Mouse (Mus musculus) urinary bladder, postnatal 4 days (tissue): Measurements from ENCODE around the gene Olfr1360.
"Not testable (repeated sequence)": the region's sequence is repeated elsewhere in the genome, so short reads cannot be mapped to it uniquely, and the experiment has no call there.

Experiments used
- DNase-seq, 2 experiments: peaks; one replicate each; pipeline ENCODE4 v3.0.0; 2021 to 2022; ENCODE audit warnings: low spot score in 2 of 2

Gene Olfr1360

DNA sequence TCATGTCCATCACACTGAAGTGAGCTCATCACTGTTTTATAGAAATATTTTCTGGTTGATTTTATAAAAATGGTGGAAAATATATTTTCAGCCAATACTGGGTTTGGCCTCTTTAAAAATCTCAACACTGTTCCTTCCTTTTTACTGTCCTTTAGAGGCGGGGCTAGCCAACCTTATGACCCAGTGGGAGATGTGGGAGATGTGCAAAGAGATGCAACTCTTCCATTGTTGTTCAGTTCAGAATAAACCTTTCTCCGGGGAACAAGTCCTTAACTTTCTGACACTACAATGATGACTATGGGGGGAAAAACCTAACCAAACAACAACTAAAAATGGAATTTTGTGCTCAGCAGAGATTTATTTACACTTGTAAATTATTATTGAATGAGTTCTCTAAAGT, at the start of gene Olfr1360:
Gene Olfr1360 (minus strand): TSS at position 101 of the 400 bp plus-strand sequence.
- DNase-seq: no peak

DNA sequence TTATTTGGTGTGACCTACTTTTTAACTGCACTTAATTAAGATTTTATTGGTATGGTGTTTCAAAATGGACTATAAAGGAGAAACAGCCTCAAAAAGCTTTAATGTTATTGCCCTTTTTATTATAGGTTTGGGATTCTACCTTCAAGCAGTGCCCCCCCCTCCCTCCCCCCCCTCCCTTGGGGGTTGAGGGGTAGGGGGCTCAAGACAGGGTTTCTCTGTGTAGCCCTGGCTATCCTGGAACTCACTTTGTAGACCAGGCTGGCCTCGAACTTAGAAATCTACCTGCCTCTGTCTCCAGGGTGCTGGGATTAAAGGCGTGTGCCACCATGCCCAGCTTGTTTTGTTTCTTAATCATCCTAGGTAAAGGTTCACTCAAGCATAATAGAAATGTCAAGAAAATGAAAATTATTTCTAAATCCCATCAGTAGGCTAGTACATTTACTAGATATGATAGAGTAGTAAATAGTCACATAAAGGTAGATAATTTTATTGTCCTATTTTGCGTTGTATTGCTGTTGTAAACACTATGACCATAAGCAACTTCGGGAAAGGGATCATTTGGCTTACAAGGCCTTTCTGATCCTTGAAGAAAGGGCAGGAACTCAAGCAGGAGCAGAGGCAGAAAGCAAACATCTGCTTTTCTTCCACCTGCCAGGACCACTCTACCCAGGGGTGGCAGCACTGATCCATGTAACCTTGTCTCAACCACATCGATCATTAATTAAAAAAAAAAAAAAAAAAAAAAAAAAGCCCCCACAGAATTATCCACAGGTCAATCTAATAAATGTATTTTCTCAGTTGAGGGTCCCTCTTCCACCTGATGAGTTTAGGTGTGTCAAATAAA, 46.0 kb upstream of the Olfr1360 start:
- no peak for DNase-seq

DNA sequence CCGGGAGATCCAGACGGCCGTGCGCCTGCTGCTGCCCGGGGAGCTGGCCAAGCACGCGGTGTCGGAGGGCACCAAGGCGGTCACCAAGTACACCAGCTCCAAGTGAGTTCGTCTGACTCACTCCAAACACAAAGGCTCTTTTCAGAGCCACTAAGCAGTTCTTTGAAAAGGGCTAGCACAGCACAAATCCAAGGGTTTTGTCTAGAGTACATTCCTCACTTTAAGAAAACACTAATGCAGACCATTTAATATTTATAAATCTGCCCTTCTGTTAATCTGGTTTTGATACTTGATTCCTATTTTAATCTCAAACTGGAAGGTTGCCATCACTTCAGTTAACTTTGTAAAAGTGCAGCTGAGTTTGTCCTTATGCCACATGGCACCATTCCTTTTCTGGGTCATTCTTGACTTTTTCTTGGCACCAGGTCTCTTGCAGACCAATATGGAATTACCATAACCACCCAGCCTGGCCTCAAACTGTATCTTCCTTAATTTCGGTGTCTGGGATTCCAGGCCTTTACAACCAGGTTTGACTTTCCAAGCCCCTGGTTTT, 45.2 kb upstream of the Olfr1360 start:
- DNase-seq: no peak

DNA sequence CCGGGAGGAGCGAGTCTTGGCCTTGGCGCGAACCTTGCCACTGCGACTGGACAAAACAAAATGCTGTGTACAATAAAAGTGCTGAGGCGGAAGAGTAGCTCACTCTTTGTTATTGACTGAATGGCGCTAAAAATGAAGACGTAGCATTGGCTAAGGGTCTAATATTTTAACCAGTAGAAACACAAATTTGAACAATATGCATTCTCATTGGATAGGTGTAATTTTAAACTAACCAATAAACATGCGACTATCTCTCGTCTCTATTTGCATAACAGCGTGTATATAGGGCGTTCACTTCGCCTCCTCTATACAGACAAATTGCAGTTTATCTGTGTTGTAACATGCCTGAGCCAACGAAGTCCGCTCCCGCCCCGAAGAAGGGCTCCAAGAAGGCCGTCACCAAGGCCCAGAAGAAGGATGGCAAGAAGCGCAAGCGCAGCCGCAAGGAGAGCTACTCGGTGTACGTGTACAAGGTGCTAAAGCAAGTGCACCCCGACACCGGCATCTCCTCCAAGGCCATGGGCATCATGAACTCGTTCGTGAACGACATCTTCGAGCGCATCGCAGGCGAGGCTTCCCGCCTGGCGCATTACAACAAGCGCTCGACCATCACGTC, 44.7 kb upstream of the Olfr1360 start, which contains the start of gene Hist1h2bm:
Gene Hist1h2bm (plus strand): TSS at position 288 of the 616 bp plus-strand sequence.
- peak in 1 of 2 experiments; percentile 54 for DNase-seq

DNA sequence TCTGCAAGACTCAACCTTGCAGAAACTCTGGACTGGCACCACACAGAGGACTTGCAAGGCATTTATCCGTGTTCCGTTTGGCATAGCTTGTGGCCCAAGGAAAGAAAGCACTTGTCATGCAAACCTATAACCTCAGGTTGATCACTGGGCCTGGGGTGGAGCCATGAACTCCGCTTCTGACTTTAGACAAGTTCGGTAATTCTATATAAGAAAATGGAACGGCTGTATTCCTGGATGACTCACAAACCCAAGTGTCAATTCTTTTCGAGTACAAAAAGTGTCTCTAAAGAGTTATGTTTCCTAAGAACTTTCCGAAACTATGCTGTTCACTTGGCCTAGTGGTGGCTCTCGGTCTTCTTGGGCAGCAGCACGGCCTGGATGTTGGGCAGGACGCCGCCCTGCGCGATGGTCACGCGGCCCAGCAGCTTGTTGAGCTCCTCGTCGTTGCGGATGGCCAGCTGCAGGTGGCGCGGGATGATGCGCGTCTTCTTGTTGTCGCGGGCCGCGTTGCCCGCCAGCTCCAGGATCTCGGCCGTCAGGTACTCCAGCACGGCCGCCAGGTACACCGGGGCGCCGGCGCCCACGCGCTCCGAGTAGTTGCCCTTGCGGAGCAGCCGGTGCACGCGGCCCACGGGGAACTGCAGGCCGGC, 44.0 kb upstream of the Olfr1360 start:
- not testable (repeated sequence) for DNase-seq

DNA sequence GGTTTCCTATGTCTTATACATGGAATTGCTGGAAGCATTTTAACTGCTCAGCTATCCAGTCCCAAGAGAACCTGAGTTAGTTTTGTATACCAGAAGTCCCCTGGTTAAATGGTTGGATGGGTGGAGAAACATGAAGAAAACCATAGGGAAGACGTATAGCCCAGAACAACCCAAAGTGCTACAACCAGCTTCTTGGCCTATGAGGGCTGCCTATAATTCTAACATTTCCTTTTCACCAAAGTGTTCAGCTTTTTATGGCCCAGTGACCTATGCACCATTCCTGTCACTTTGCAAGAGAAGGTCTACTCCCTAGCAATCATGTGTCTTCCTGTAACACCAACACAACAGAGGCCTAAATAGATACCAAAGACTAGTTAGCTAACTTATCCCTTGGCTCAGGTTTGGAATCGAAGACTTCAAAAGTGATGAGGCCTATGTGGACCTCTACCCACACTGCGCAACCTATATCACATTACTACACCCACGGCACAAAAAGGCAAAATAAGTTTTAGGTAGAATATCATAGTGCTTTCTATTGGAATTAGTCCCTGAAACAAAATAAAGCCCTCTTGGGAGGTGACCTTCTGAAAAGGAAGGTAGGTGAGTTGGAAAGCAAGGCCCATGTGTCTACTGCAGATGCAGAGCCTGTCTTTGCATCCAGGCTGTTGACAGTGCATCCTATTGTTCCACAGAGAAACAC, 41.3 kb upstream of the Olfr1360 start:
- DNase-seq: no peak

DNA sequence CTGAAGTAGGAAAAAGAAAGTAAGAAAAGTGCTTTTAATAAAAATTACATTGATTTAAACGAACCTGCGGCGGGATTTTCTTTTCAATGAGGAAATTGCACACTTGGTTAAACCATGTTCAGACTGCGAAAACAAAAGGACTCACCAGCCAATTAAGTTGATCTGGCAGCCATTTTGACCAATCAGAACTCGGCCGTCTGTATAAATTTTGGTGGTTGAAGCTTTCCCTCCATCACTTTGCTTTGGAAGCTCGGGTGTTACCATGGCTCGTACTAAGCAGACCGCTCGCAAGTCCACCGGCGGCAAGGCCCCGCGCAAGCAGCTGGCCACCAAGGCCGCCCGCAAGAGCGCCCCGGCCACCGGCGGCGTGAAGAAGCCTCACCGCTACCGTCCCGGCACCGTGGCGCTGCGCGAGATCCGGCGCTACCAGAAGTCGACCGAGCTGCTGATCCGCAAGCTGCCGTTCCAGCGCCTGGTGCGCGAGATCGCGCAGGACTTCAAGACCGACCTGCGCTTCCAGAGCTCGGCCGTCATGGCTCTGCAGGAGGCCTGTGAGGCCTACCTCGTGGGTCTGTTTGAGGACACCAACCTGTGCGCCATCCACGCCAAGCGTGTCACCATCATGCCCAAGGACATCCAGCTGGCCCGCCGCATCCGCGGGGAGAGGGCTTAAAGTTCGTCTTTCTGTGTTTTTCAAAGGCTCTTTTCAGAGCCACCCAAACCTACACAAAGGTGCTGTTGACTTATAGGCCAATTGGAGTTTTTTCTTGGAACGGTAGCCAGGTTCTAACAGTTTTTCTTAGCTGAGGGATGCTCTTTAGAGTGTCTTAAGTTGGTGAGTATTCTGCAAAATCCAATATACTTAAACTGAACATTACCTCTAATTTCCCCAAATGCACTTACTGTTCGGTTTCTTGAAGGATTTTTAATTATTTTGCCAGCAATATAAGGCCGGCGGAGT, 40.5 kb upstream of the Olfr1360 start, which contains the start of gene Hist1h3h:
Gene Hist1h3h (plus strand): TSS at position 263 of the 961 bp plus-strand sequence.
- DNase-seq: peak; percentile 72 to 77

DNA sequence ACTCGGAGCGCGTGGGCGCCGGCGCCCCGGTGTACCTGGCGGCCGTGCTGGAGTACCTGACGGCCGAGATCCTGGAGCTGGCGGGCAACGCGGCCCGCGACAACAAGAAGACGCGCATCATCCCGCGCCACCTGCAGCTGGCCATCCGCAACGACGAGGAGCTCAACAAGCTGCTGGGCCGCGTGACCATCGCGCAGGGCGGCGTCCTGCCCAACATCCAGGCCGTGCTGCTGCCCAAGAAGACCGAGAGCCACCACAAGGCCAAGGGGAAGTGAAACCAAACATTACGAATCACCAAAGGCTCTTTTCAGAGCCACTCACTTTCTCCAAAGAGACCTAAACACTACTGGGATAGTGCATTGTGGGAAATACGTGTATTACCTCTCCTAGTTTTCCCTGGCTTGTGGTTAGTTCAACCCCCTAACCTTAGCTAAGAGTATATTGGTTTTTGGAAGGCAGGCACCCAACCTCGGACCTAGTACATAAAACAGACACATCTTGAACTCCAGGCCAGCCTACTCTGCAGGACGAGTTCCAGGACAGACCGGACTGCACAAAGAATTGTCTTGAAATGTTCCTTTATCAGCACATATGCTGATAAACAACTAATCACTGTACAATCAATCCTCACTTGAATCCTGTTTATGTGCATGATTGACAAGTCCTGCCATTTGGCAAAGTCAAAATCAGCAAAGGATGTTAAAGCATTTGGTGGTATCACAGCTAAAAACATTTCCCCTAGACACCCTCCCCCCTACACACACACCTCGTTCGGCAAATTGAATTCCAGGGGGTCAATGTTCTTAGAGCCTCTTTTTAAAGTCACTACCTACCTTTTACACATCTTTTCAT, 39.6 kb upstream of the Olfr1360 start:
- DNase-seq: not testable (repeated sequence)

DNA sequence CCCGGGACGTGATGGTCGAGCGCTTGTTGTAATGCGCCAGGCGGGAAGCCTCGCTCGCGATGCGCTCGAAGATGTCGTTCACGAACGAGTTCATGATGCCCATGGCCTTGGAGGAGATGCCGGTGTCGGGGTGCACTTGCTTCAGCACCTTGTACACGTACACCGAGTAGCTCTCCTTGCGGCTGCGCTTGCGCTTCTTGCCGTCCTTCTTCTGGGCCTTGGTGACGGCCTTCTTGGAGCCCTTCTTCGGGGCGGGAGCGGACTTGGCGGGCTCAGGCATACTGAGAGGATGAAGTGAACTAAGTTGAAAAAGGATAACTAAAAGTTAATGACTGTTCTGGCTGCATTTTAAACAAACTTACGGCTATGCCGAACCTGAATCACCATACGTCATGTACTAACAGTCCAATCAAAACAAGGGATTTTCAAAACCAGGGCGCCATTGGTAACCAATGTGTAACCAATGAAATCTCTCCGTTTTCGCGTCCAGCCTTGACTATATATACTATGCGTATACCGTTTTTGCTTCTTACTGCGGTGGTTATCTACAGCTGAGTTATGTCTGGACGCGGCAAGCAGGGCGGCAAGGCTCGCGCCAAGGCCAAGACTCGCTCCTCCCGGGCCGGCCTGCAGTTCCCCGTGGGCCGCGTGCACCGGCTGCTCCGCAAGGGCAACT, 38.8 kb upstream of the Olfr1360 start, which contains the start of the genes Hist1h2bl and Hist1h2ai:
Gene Hist1h2bl (minus strand): TSS at position 280 of the 676 bp plus-strand sequence.
Gene Hist1h2ai (plus strand): TSS at position 559 of the 676 bp plus-strand sequence.
- DNase-seq: peak; percentile 65 to 69

DNA sequence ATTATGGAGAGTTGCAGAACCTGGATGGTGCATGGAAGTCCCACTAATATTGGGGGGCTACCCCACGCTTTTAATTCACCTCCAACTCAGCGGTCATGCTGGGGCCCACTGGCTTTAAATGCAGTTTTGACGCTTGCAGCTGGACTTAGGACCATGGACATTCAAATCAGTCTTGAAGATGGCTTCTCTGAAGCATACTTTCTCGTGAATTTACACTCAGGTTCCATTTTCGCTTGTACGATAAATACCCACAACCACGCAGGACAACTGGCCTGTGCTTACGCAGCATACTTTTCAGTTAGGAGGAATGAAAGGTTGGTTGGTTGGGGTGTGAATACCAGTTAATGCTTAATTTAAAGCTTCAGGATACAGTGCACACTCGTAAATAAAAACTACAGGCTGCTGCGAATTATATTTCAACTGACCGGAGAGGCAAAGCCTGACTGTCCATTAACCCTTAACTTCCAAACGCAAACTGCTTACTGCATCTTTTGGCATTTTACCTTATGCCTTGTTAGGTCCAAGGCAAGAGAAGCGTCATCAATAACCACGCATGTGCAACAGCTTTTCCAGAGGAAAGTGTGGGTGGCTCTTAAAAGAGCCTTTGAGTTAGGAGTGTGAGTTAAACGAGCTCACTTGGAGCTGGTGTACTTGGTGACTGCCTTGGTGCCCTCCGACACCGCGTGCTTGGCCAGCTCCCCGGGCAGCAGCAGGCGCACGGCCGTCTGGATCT, 38.1 kb upstream of the Olfr1360 start:
- no peak for DNase-seq

DNA sequence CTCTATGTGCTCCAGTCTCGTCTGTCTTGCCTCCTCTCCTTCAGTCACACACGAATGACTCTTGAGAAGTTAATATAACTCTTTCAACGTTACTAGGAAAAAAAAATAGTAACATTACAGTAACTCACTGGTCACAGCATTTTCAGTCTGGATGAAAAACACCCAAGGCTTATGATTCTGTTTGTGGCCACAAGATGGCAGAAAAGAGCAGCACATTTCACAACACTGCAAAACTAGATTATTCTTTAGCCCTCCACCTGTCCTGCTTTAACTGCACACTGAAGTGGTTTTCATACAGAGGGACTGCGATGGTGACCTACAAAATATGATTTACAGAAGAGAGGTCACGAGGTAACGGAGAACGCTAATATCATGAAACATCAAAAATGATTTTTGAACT, 37.5 kb upstream of the Olfr1360 start:
- DNase-seq: no peak

DNA sequence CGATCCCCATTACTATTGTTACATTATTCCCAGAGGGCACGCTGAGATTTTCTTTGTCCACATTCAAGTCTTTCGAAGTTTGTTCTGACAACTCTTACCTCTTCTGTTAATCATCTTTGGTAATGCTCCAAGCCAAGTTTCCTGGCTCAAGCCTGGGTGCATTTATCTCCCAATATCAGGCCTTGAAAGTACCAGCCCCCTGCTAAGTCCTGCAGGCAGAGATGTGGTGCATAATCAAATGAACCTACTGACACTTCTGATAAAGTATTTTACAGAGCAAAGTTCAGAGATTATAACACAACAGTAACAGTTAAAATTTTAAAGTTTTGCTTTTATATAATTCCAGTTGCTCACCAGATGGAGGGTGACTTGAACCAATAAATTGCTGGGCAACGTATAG, 34.5 kb upstream of the Olfr1360 start:
- DNase-seq: no peak

DNA sequence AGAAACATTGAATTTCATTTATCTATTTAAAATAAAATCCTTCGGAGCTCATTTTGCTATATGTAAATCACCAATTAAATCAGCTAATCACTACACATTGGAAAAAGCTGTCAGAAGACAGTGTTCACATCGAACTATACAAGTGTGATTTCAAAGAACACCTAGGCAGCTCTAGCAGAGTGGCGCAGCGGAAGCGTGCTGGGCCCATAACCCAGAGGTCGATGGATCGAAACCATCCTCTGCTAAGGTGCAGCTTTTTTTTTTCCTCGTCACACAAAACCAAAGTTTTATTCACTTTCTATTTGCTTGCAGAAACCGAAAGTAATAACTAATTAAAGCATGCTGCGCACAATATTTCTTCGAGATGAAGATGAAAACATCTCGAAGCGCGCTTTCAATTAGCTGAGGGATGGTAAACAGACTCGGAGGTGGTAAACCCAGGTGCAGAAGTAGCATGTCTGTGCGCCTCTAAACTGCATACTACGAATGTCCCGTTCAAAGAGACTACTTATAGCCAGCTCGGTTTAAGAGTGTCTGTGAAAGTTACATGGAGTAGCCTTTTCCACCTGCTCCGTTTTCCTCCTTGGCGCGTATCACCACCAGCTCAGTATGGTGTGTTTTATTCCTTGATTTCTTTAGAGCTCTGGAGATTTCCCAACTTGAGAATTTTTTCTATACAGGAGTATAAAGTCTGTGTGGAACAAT, 33.8 kb upstream of the Olfr1360 start:
- peak; percentile 59 to 68 for DNase-seq

DNA sequence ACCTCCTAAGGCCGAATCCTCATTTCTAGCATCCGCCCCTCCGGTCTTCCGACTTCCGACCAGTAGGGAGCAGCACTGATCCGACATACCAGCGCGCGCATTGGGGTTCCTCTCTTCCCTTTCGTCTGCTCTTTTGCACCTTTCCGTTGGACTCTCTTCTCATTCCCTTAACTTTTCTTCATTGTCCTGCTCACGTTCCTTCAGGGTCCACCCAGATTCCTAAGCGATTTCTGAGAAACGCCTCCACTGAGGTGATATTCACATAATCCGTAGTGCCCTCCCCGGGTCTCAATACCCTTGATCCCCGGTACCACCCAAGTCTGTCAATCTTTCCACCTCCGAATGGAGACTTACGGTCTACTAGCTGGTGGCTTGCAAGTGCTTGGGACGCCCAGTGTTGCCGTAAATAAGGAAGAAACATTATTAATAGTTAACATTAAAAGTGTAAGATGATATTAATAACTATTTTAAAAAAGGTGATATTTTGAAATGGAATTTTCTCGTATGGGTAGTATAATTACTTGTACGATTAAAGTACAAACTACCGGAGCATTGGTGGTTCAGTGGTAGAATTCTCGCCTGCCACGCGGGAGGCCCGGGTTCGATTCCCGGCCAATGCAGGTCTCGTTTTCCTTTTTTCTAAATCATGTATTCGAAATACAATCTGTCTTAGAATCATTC, 33.0 kb upstream of the Olfr1360 start:
- peak; percentile 79 to 91 for DNase-seq

DNA sequence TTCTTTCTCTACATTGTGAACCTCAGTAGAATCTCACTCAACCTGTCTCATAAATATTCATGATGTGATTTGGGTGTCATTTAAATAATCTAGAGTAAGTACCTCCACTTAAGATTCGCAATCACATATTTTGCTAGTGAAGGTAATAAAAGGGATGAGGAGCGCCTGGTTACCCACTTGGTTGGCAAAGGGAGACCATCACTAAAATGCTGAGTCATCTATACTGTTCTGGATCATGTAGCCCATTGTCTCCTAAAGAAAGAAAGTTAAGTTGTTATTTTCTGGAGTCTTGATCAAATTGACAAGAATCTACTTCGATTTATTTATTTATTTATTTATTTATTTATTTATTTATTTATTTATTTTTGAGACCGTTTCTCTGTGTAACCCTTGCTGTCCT, 29.5 kb upstream of the Olfr1360 start:
- no peak for DNase-seq

DNA sequence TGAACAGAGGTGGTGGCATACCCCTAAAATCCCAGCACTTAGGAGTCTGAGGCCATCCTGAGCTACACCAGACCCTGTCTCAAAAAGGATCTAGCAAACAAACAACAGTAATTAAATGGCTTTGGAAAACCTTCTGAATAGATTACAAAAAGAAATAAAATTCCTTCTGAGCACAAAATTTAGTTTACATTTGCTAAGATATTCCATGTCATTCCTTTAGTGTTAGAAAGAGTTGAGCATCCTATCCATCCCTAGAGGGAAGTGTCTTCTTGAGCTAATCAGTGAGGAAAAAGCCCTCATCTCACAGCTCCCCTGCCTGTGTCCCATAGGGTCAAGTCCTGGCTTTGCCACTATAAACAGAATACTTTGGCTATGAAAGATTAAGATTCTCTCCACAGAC, 20.6 kb upstream of the Olfr1360 start, which contains the start of gene Olfr1359:
Gene Olfr1359 (plus strand): TSS at position 301 of the 400 bp plus-strand sequence.
- DNase-seq: no peak

DNA sequence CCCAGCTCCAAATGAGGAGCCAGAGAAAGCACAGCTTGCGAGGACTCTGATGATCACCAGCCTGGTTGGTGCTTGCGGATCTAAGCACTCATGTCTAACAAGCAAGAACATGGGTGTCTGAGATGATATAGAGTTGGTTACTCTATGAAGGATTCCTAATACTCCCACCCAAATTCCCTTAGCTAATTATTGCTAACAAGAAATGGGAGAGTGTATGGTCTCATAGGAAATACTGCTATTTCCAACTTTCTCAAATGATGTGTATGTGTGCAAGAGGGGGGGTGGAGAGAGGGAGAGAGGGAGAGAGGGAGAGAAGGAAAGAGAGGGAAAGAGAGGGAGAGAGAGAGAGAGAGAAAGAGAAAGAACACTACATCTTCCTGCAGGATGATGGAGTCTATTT, 13.9 kb downstream of the Olfr1360 start, which contains the start of gene Olfr1361:
Gene Olfr1361 (minus strand): TSS at position 101 of the 400 bp plus-strand sequence.
- DNase-seq: no peak
